Mouse (Mus musculus) bone marrow, adult 2 months (tissue): Measurements from ENCODE around the gene Sptlc2.

Experiments used
- CTCF ChIP-seq: fragments of 200-500 bp; IDR thresholded peaks from 2 replicates; pipeline ENCODE4 v1.5.1; 2011; ENCODE audit warnings: low read length, control low read depth; ENCODE audit not compliant: control insufficient read depth, insufficient read depth
- POLR2A ChIP-seq: fragments of 200-500 bp; IDR thresholded peaks from 2 replicates; pipeline ENCODE4 v1.6.1; 2011; ENCODE audit warnings: low read depth, mild to moderate bottlenecking, control low read depth, low read length, borderline replicate concordance; ENCODE audit not compliant: control insufficient read depth

- TF ChIP-seq CTCF (no peak), POLR2A (no peak)
Observed at GRCm38 (mm10) chr12:87266827-87267603, 121.1 kb downstream of the Sptlc2 start.
